Mouse (Mus musculus) embryonic fibroblast, embryonic 13.5 days (primary cell): ENCODE measurements around the gene Olfr805. TPM values are rescaled to one million over a fixed set of nuclear protein-coding genes. Genes with fewer than 3 reads are reported as not detected.

ENCODE experiments used
- H3K27ac ChIP-seq: 2 replicates; pipeline ENCODE4 v1.5.1; 2012; ENCODE audit warnings: low read length, control low read depth, inconsistent platforms; ENCODE audit not compliant: insufficient read depth
- H3K4me1 ChIP-seq: 2 replicates; pipeline ENCODE4 v1.6.1; 2011; ENCODE audit warnings: low read length; ENCODE audit not compliant: control insufficient read depth, insufficient read depth
- H3K4me3 ChIP-seq: 2 replicates; pipeline ENCODE4 v1.5.1; 2011; ENCODE audit warnings: mild to moderate bottlenecking, control low read depth, low read length; ENCODE audit not compliant: insufficient read depth
- CTCF ChIP-seq: IDR thresholded peaks from 2 replicates; pipeline ENCODE4 v1.5.1; 2011; ENCODE audit warnings: mild to moderate bottlenecking, control low read depth, low read length, moderate library complexity, borderline replicate concordance; ENCODE audit not compliant: insufficient read depth
- POLR2A ChIP-seq: IDR thresholded peaks from 2 replicates; pipeline ENCODE4 v1.6.1; 2011; ENCODE audit warnings: low read depth, mild to moderate bottlenecking, control low read depth, low read length, moderate library complexity
- polyA plus RNA-seq: library from polyadenylated mRNA; stranded (reverse); fragments of >200 nt; gene quantifications from 2 replicates; pipeline ENCODE4 v1.2.4, GENCODE M21; 2011; ENCODE audit warnings: low read depth; ENCODE audit not compliant: missing spikeins, insufficient read length

The Olfr805 gene
- not detected in 2 replicates for polyA plus RNA-seq

DNA sequence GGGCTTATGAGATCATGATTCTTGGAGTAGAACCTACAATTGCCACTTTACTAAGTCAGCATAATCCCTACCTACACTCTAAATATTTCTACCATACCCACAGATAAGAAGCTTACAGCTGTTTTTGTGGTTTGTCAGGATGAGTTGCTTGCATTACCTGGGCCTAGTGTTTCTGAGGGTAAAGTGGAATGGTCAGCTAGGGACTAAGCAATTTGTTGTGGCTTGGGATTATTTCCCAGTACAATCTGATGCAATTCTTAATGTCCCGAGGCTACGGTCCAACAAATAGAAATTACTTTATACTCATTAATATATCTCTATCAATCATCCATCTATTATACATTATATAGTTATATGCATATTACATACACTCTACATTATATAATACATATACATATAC lies at the start of gene Olfr805:
Gene Olfr805, minus strand, starts transcription at position 101 of the 400 bp plus-strand sequence.
- TF ChIP-seq CTCF (no peak), POLR2A (no peak)

DNA sequence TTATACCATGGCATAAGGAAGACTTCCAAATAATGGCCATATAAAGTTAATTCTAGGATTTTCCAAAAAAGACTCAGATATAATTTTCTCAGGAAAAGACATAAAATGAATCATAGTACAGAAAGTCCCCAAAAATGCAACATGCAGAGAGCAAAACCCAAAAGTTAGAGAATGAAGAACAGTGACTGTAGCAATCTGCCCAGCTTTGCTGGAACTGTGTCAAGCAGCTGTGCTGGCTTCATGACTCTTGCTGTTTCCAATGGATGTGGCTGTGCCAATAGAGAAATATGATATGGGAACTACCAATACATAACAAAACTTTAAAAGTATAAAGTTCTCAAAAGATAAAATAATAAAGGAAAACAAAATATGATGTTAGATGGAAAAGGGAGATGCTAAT lies 48.9 kb upstream of the Olfr805 start:
- TF ChIP-seq CTCF (no peak), POLR2A (no peak)
- Histone ChIP-seq H3K27ac (no peak overlapping the region), H3K4me1 (no peaks in the 10 kb centered on the region), H3K4me3 (no peak overlapping the region)

More for the DNA sequence above, at the start of gene Olfr805:
- H3K4me1 ChIP-seq: no peaks in the 10 kb centered on the region
- H3K27ac ChIP-seq: no peak within 1 kb of the TSS
- no peak within 1 kb of the TSS for H3K4me3 ChIP-seq

DNA sequence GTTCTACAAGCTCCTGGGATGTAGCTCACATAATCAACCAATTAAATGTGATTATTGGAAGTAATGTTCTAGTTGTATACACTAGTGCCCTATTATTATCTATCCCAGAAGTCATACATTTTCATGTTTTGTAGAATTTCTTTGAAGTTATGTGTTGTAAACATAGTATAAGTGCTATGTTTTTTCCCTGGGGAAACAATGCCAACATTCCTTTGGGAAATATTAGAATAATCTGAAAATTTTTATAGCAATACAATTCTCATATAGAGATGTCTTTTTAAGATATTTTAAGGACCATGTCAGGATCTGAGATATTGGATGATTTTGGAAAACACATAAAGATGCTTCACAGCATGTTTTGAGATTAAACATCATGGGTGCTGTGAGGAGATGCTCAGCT lies 45.2 kb upstream of the Olfr805 start, which contains the start of gene Olfr809:
Gene Olfr809, plus strand, starts transcription at position 301 of the 400 bp plus-strand sequence.
- TF ChIP-seq POLR2A (no peak), CTCF (no peak)
- H3K27ac ChIP-seq: no peak within 1 kb of the TSS

DNA sequence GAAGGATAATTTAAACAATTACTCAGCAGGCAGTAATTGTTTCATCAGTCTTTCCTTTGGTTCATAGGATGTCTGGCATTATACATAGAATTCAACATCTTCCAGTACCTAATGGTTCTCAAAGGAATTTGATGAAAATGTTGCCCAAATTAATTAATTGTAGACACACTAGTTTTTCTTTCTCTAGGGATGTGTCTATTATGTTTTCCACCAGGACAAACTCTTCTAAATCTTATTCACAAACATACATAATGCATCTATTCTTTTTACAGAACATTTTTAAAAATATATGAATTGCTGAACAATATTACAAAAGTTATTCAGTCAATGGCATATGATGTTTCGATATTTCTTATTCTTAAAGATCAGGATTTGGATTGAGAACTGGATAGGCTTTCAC lies 36.0 kb upstream of the Olfr805 start, which contains the start of gene Olfr808:
Gene Olfr808, plus strand, starts transcription at position 301 of the 400 bp plus-strand sequence.
- TF ChIP-seq POLR2A (no peak), CTCF (no peak)
- Histone ChIP-seq H3K4me1 (no peaks in the 10 kb centered on the region), H3K4me3 (no peak within 1 kb of the TSS), H3K27ac (no peak within 1 kb of the TSS)

More for the DNA sequence above, 45.2 kb upstream of the Olfr805 start, which contains the start of gene Olfr809:
- Histone ChIP-seq H3K4me3 (no peak within 1 kb of the TSS), H3K4me1 (no peaks in the 10 kb centered on the region)

DNA sequence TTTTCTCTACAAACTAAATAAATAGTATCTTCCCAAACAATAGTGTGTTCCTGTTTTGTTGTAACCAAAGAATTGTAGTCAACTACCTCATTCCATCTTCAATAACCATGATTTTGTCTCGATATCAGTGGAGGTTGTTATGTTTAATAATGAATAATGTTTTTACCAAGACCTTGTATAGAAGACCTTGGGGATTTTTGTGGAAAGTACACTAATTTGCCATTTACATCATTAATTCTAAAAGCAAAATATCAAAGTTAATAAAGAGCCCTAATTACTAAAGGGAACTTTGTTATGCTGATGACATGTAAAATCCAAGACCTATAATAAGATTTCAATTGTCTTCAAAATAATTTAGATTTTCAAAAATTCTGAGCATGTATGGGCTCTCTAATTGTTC lies 28.5 kb upstream of the Olfr805 start, which contains the start of gene Olfr807:
Gene Olfr807, minus strand, starts transcription at position 101 of the 400 bp plus-strand sequence.
- no peak within 1 kb of the TSS for H3K27ac ChIP-seq
- no peaks in the 10 kb centered on the region for H3K4me1 ChIP-seq
- no peak within 1 kb of the TSS for H3K4me3 ChIP-seq
- TF ChIP-seq CTCF: no peak
- TF ChIP-seq POLR2A: no peak

DNA sequence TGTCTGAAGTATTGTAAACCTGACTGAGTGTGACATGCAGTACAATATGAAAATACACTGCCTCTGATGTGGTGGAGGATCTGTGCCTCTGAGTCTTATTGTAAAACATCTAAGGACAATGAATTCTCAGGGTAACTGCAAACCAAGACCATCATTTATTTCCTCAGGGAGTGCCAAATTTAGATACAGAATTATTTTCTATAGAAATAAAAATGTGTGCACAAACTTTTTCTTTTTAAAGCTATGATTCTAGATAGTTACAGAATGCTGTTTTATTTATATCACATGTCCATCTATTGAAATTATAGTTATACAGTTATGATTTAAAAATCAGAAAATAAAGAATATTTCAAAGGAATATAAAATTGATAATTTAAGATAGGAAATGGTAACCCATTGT lies 12.6 kb upstream of the Olfr805 start, which contains the start of gene Olfr806:
Gene Olfr806, minus strand, starts transcription at position 101 of the 400 bp plus-strand sequence.
- Histone ChIP-seq H3K27ac (no peak within 1 kb of the TSS), H3K4me1 (no peaks in the 10 kb centered on the region), H3K4me3 (no peak within 1 kb of the TSS)
- TF ChIP-seq POLR2A: no peak
- TF ChIP-seq CTCF: no peak

DNA sequence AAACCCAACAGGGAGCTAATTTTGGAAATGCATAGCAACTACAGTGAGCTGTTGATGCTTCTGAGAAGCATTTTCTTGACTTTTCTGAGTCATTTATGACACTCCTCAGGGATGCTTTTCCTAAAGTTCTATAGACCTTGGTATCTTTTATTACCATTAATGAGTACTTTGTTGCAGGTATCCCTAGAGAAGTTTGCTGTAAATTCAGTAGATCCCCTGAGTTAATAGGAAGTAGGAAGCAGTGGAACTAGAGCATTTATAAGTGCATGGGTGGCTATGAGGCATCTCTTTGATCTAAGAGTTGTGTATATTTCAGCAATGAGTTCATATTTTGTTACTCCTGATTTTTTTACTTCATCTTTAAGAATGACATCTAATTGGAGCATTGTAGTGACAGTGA lies 26.3 kb downstream of the Olfr805 start, which contains the start of gene Olfr804:
Gene Olfr804, plus strand, starts transcription at position 301 of the 400 bp plus-strand sequence.
- H3K27ac ChIP-seq: no peak within 1 kb of the TSS
- TF ChIP-seq POLR2A (no peak), CTCF (no peak)
- no peaks in the 10 kb centered on the region for H3K4me1 ChIP-seq
- no peak within 1 kb of the TSS for H3K4me3 ChIP-seq

DNA sequence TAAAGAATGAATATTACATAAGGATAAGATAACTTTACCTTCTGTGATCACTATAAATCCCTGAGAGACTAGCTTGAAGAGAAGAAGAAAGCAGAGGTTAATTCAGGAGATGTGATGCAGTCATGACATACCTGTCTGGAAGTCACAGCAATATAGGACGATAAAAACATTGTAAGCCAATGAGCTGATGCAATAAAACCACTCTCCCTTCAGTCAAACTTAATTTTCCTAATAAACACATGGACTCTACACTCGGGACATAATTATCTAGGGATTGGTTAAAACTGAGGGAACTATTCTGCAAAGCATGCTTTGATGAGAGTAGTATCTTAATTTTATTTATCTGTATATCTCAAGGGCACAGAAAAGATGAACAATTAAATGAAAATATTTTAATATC lies 35.0 kb downstream of the Olfr805 start, which contains the start of gene Olfr803:
Gene Olfr803, minus strand, starts transcription at position 101 of the 400 bp plus-strand sequence.
- H3K4me1 ChIP-seq: no peaks in the 10 kb centered on the region
- TF ChIP-seq CTCF: no peak
- no peak within 1 kb of the TSS for H3K27ac ChIP-seq
- H3K4me3 ChIP-seq: no peak within 1 kb of the TSS

DNA sequence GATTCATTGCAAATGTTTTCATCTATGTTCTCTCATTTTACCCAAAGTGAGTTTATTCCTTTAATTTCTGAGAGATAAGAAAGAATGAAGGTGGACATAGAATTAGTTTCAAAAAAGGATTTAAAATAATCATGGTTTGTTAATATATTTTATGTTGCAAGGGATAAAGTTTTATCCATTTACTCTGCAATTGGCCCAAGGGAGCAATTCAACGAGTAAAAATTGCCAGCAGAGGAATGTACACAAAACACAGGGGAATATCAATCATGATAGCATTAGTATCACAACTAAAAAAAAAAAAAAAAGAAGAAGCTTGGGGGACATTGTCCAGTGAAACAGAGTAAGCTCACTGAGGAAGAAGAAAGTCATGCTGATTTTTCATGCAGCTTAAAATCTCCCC lies 41.1 kb downstream of the Olfr805 start, which contains the start of gene Olfr802:
Gene Olfr802, minus strand, starts transcription at position 101 of the 400 bp plus-strand sequence.
- H3K27ac ChIP-seq: no peak within 1 kb of the TSS
- H3K4me3 ChIP-seq: no peak within 1 kb of the TSS
- H3K4me1 ChIP-seq: no peaks in the 10 kb centered on the region
- no peak for TF ChIP-seq CTCF

DNA sequence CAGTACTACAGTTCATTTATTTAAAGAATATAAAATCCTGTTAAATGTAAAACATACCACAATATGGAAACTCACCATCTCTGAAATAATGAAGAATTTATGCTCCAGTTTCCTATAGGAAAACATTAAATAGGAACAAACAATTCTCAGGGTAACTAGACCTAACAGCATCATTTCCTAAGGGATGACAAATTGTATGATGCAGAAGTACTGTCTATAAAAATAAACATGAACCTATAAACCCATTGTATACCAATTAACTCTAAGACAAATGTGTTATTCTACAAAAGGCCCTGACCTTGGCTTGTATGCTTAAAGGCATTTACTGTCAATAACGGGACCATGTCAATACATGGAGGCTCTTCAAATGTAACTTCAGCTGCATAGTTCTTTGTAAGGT lies 55.4 kb downstream of the Olfr805 start, which contains the start of gene Olfr801:
Gene Olfr801, minus strand, starts transcription at position 101 of the 400 bp plus-strand sequence.
- no peak within 1 kb of the TSS for H3K4me3 ChIP-seq
- no peak within 1 kb of the TSS for H3K27ac ChIP-seq
- H3K4me1 ChIP-seq: no peaks in the 10 kb centered on the region
- TF ChIP-seq POLR2A: no peak
- no peak for TF ChIP-seq CTCF

Other genes with a start within 250 kb of the Olfr805 start
- not detected in 2 replicates for gene Olfr789, start 244.6 kb downstream of the Olfr805 start, polyA plus RNA-seq
- gene Olfr790, start 230.9 kb downstream of the Olfr805 start, polyA plus RNA-seq: not detected in 2 replicates
- not detected in 2 replicates for gene Olfr791, start 207.6 kb downstream of the Olfr805 start, polyA plus RNA-seq
- gene Olfr792, start 190.2 kb downstream of the Olfr805 start, polyA plus RNA-seq: not detected in 2 replicates
- gene Olfr794, start 161.7 kb downstream of the Olfr805 start, polyA plus RNA-seq: not detected in 2 replicates
- gene Olfr796, start 116.8 kb downstream of the Olfr805 start, polyA plus RNA-seq: not detected in 2 replicates
- not detected in 2 replicates for gene Olfr798, start 101.4 kb downstream of the Olfr805 start, polyA plus RNA-seq
- not detected in 2 replicates for gene Olfr799, start 91.9 kb downstream of the Olfr805 start, polyA plus RNA-seq
- not detected in 2 replicates for gene Olfr800, start 71.7 kb downstream of the Olfr805 start, polyA plus RNA-seq
- not detected in 2 replicates for gene Olfr801, start 55.5 kb downstream of the Olfr805 start, polyA plus RNA-seq
- not detected in 2 replicates for gene Olfr802, start 41.2 kb downstream of the Olfr805 start, polyA plus RNA-seq
- not detected in 2 replicates for gene Olfr803, start 35.1 kb downstream of the Olfr805 start, polyA plus RNA-seq
- not detected in 2 replicates for gene Olfr804, start 26.2 kb downstream of the Olfr805 start, polyA plus RNA-seq
- not detected in 2 replicates for gene Olfr806, start 12.5 kb upstream of the Olfr805 start, polyA plus RNA-seq
- gene Olfr807, start 28.4 kb upstream of the Olfr805 start, polyA plus RNA-seq: not detected in 2 replicates
- gene Olfr808, start 36.1 kb upstream of the Olfr805 start, polyA plus RNA-seq: not detected in 2 replicates
- gene Olfr809, start 45.3 kb upstream of the Olfr805 start, polyA plus RNA-seq: not detected in 2 replicates
- gene Olfr810, start 65.5 kb upstream of the Olfr805 start, polyA plus RNA-seq: not detected in 2 replicates
- gene Olfr811, start 75.0 kb upstream of the Olfr805 start, polyA plus RNA-seq: not detected in 2 replicates
- gene Olfr812, start 116.7 kb upstream of the Olfr805 start, polyA plus RNA-seq: not detected in 2 replicates
- not detected in 2 replicates for gene Olfr813, start 126.0 kb upstream of the Olfr805 start, polyA plus RNA-seq
- gene Olfr814, start 150.5 kb upstream of the Olfr805 start, polyA plus RNA-seq: not detected in 2 replicates
- not detected in 2 replicates for gene Olfr815, start 176.5 kb upstream of the Olfr805 start, polyA plus RNA-seq
- gene Olfr816, start 186.2 kb upstream of the Olfr805 start, polyA plus RNA-seq: not detected in 2 replicates
- not detected in 2 replicates for gene Olfr818, start 219.7 kb upstream of the Olfr805 start, polyA plus RNA-seq
- not detected in 2 replicates for gene Olfr819, start 237.9 kb upstream of the Olfr805 start, polyA plus RNA-seq
- gene Olfr247, start 246.8 kb upstream of the Olfr805 start, polyA plus RNA-seq: not detected in 2 replicates